Comparison of ENCODE assay signal across 9 mouse cellular contexts in genomic region chr6:29117417-29118104, GRCm38 (mm10). TPM values are rescaled to one million over a fixed set of nuclear protein-coding genes. Genes with fewer than 3 reads are reported as not detected.
DNase-seq lines count a peak whose midpoint lies in the region; ATAC-seq lines count a peak whose summit lies in the region.
"Had no signal": no experiment of that assay in that cellular context is flagged by ENCODE, and none has a peak within 500 bp of the region (broad histone marks: within the 10 kb centered on the region; RNA-seq: fewer than 3 reads in every experiment).

No protein-coding gene starts in this region.

- WGBS in heart, embryonic 11.5 days (ENCODE audit: insufficient replicate concordance) = 69% methylated on average over 7 of the region's 7 CpGs
- 55% methylated on average over 7 of the region's 7 CpGs for WGBS in kidney, embryonic 15.5 days
- WGBS in midbrain, embryonic 15.5 days = 47% methylated on average over 7 of the region's 7 CpGs

- H3K4me2 ChIP-seq in heart, embryonic 11.5 days = no peak overlapping the region
- no peak overlapping the region for H3K4me2 ChIP-seq in kidney, embryonic 15.5 days
- no peak overlapping the region for H3K4me2 ChIP-seq in midbrain, embryonic 15.5 days
- H3K4me2 ChIP-seq: embryonic facial prominence, embryonic 13.5 days had no signal

- no peak for ATAC-seq in heart, embryonic 11.5 days (replicated peaks; ENCODE audit: insufficient number of reproducible peaks, low FRiP score, low TSS enrichment)
- ATAC-seq in kidney, embryonic 15.5 days (replicated peaks; ENCODE audit: low FRiP score) = 0 out of 2 replicates have a peak, but pooled peaks have one; percentile 33
- peak; percentile 56; the same call in 1 of the 2 replicates for ATAC-seq in midbrain, embryonic 15.5 days (replicated peaks)

- DNase-seq in heart, adult 11 months = peak; percentile 99
- peak; percentile 74 for DNase-seq in NIH3T3 (ENCODE audit: low read depth)
- peak; percentile 67 to 74 for DNase-seq in frontal cortex, postnatal 36 days (ENCODE audit: low spot score in 2 of 2)
- DNase-seq in spleen, postnatal 4 days (ENCODE audit: low spot score in 2 of 2) = no peak
- DNase-seq in thymus, postnatal 4 days = no peak

- no peak overlapping the region for H3K9ac ChIP-seq in heart, embryonic 11.5 days (ENCODE audit: low read depth, low read length)
- no peak overlapping the region for H3K9ac ChIP-seq in kidney, embryonic 15.5 days
- H3K9ac ChIP-seq in midbrain, embryonic 15.5 days = no peak overlapping the region
- H3K9ac ChIP-seq: embryonic facial prominence, embryonic 13.5 days had no signal

- H3K36me3 ChIP-seq in heart, embryonic 11.5 days (ENCODE audit: control insufficient read depth, insufficient read depth, low read length) = no peaks in the 10 kb centered on the region
- H3K36me3 ChIP-seq in kidney, embryonic 15.5 days = 0 out of 2 replicates have a peak, but pooled peaks cover 1% of the 10 kb centered on the region
- no peaks in the 10 kb centered on the region for H3K36me3 ChIP-seq in midbrain, embryonic 15.5 days (replicated peaks)
- H3K36me3 ChIP-seq: embryonic facial prominence, embryonic 13.5 days had no signal

- no peaks in the 10 kb centered on the region for H3K9me3 ChIP-seq in heart, embryonic 11.5 days (replicated peaks; ENCODE audit: control insufficient read depth, low read length)
- no peaks in the 10 kb centered on the region for H3K9me3 ChIP-seq in kidney, embryonic 15.5 days (replicated peaks)
- H3K9me3 ChIP-seq in midbrain, embryonic 15.5 days = no peaks in the 10 kb centered on the region
- H3K9me3 ChIP-seq: embryonic facial prominence, embryonic 13.5 days had no signal

- H3K4me3 ChIP-seq in heart, embryonic 11.5 days (ENCODE audit: low read depth, low read length) = no peak overlapping the region
- no peak overlapping the region for H3K4me3 ChIP-seq in kidney, embryonic 15.5 days (replicated peaks)
- no peak overlapping the region for H3K4me3 ChIP-seq in midbrain, embryonic 15.5 days
- H3K4me3 ChIP-seq: embryonic facial prominence, embryonic 13.5 days had no signal

- no peaks in the 10 kb centered on the region for H3K4me1 ChIP-seq in heart, embryonic 11.5 days (ENCODE audit: control insufficient read depth, insufficient read depth, low read length)
- no peaks in the 10 kb centered on the region for H3K4me1 ChIP-seq in kidney, embryonic 15.5 days
- H3K4me1 ChIP-seq in midbrain, embryonic 15.5 days = no peaks in the 10 kb centered on the region; the same call in 1 of the 2 replicates

- H3K27me3 ChIP-seq in heart, embryonic 11.5 days (ENCODE audit: control insufficient read depth, insufficient read depth, low read length) = no peaks in the 10 kb centered on the region
- no peaks in the 10 kb centered on the region for H3K27me3 ChIP-seq in kidney, embryonic 15.5 days
- H3K27me3 ChIP-seq in midbrain, embryonic 15.5 days (replicated peaks) = no peaks in the 10 kb centered on the region
- H3K27me3 ChIP-seq: embryonic facial prominence, embryonic 13.5 days had no signal

- H3K27ac ChIP-seq in heart, embryonic 11.5 days (ENCODE audit: low read depth, low read length) = no peak overlapping the region
- H3K27ac ChIP-seq in kidney, embryonic 15.5 days = no peak overlapping the region
- H3K27ac ChIP-seq in midbrain, embryonic 15.5 days = no peak overlapping the region
- H3K27ac ChIP-seq: embryonic facial prominence, embryonic 13.5 days had no signal

RNA-seq across cellular contexts. Expression of gene Rbm28, which starts 47.2 kb away (rescaled TPM):
- 39.9 and 43.0 TPM in 2 replicates for polyA plus RNA-seq in heart, embryonic 11.5 days (2014; fragmentation: Nextera tagmentation; extraction: Ambion mirVana)
- polyA plus RNA-seq in kidney, embryonic 15.5 days (2015; fragmentation: Nextera tagmentation; extraction: Ambion mirVana) = 46.1 and 48.8 TPM in 2 replicates
- polyA plus RNA-seq in midbrain, embryonic 15.5 days (2015; fragmentation: Nextera tagmentation; extraction: Ambion mirVana) = 38.9 and 46.9 TPM in 2 replicates

RNA-seq across cellular contexts. Expression of gene Lep, which starts 57.5 kb away (rescaled TPM):
- polyA plus RNA-seq in heart, embryonic 11.5 days (2014; fragmentation: Nextera tagmentation; extraction: Ambion mirVana) = not detected in 2 replicates
- polyA plus RNA-seq in kidney, embryonic 15.5 days (2015; fragmentation: Nextera tagmentation; extraction: Ambion mirVana) = not detected in 2 replicates
- polyA plus RNA-seq in midbrain, embryonic 15.5 days (2015; fragmentation: Nextera tagmentation; extraction: Ambion mirVana) = not detected in 2 replicates
- polyA plus RNA-seq: embryonic facial prominence, embryonic 13.5 days had no signal

Comparison
In these comparisons a context has a peak if more than half of its experiments do, and no peak if none do; other contexts are left out.
1. DNase-seq: peak in heart, adult 11 months (single experiment), NIH3T3 (single experiment) and frontal cortex, postnatal 36 days (2 of 2); none in spleen, postnatal 4 days (0 of 2) and thymus, postnatal 4 days (single experiment).